Mouse (Mus musculus) C2C12 (cell line): Measurements from ENCODE around the gene Grid2.

Experiments used
- CTCF ChIP-seq: IDR thresholded peaks from one replicate; pipeline ENCODE4 v1.5.1; 2011; ENCODE audit not compliant: control insufficient read depth, insufficient read depth, insufficient read length
- FOSL1 ChIP-seq: IDR thresholded peaks from one replicate; pipeline ENCODE4 v1.8.0; 2011; ENCODE audit warnings: mild to moderate bottlenecking, low read length; ENCODE audit not compliant: poor library complexity, insufficient read depth, severe bottlenecking
- MAX ChIP-seq: IDR thresholded peaks from one replicate; pipeline ENCODE4 v1.6.1; 2011; ENCODE audit warnings: mild to moderate bottlenecking, control low read depth

DNA sequence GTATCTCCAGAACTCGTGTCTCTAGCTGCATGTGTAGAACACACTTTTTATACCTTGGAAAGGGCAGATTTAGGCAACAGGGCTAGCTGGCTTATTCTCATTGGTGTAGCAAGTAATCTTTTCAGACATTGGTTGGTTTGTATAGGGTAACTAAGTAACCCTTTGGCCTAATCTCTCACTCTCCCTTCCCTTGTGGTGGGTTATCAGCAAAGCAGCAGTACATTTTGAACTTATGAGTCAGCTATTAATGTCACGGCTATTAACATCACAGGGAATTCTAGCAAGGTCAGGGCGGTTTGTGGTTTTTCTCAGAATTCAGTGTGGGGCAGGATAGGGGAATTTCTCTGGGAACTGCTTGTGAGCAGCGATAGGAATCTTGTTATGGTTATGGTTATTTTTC, 1007.8 kb downstream of the Grid2 start:
- no peak for TF ChIP-seq CTCF
- TF ChIP-seq FOSL1, result no peak
- no peak for TF ChIP-seq MAX
